Mouse (Mus musculus) hindbrain, embryonic 11.5 days (tissue): Measurements from ENCODE around the gene Plscr3. TPM values are rescaled to one million over a fixed set of nuclear protein-coding genes. Genes with fewer than 3 reads are reported as not detected.

ENCODE experiments used
- ATAC-seq: fragments of 200-750 bp; cut with Nextera tagmentation; 2 replicates; pipeline ENCODE4 v1.8.0; 2017; ENCODE audit warnings: mild to moderate bottlenecking, moderate TSS enrichment, moderate library complexity; ENCODE audit not compliant: low FRiP score
- DNase-seq: peaks from one replicate; pipeline ENCODE4 v3.0.0-alpha.2; 2015; ENCODE audit warnings: low spot score
- H3K27ac ChIP-seq: fragments of 300-500 bp; sonication (generic); 2 replicates; pipeline ENCODE4 v1.5.1; 2014; ENCODE audit warnings: mild to moderate bottlenecking, low read depth, low read length
- H3K27me3 ChIP-seq: fragments of 300-500 bp; sonication (generic); 2 replicates; pipeline ENCODE4 v1.6.1; 2014; ENCODE audit warnings: mild to moderate bottlenecking, low read length, moderate library complexity, mixed read lengths; ENCODE audit not compliant: control insufficient read depth, insufficient read depth
- H3K36me3 ChIP-seq: fragments of 300-500 bp; sonication (generic); 2 replicates; pipeline ENCODE4 v1.6.1; 2014; ENCODE audit warnings: mild to moderate bottlenecking, low read length, moderate library complexity, mixed read lengths; ENCODE audit not compliant: control insufficient read depth, insufficient read depth
- H3K4me1 ChIP-seq: fragments of 300-500 bp; sonication (generic); replicated peaks from 2 replicates; pipeline ENCODE4 v1.6.1; 2014; ENCODE audit warnings: low read length, mixed read lengths; ENCODE audit not compliant: control insufficient read depth, insufficient read depth
- H3K4me2 ChIP-seq: fragments of 300-500 bp; sonication (generic); replicated peaks from 2 replicates; pipeline ENCODE4 v1.6.1; 2014; ENCODE audit warnings: mild to moderate bottlenecking, low read depth, low read length
- H3K4me3 ChIP-seq: fragments of 300-500 bp; sonication (generic); 2 replicates; pipeline ENCODE4 v1.5.1; 2014; ENCODE audit warnings: low read depth, low read length
- H3K9ac ChIP-seq: fragments of 300-500 bp; sonication (generic); 2 replicates; pipeline ENCODE4 v1.6.1; 2014; ENCODE audit warnings: low read depth, low read length
- H3K9me3 ChIP-seq: fragments of 300-500 bp; sonication (generic); 2 replicates; pipeline ENCODE4 v1.6.1; 2016; ENCODE audit warnings: low read length; ENCODE audit not compliant: control insufficient read depth
- WGBS: fragments of 180-500 bp; shearing (Covaris S2); extraction: QIAGEN DNeasy Blood & Tissue Kit; methylation state at CpG from one replicate; pipeline ENCODE4 v1.1.7; 2014; 5-methylcytosine and 5-hydroxymethylcytosine counted together
- polyA plus RNA-seq: library from polyadenylated mRNA; unstranded; fragments of >200 nt; fragmentation: Nextera tagmentation; extraction: Ambion mirVana; gene quantifications from 2 replicates; pipeline ENCODE4 v1.2.1, GENCODE M21; 2014

Gene Plscr3
- polyA plus RNA-seq, 1 experiment from 2014 or later: 62.6 TPM

- DNase-seq (no peak), ATAC-seq (no peak)
- no peak within 1 kb of the TSS for H3K4me3 ChIP-seq
- H3K27ac ChIP-seq: no peak within 1 kb of the TSS
- no peaks in the 10 kb centered on the region for H3K27me3 ChIP-seq
- H3K9me3 ChIP-seq: no peaks in the 10 kb centered on the region
- no peak within 1 kb of the TSS for H3K4me2 ChIP-seq
- WGBS: 82% methylated on average over 2 of the region's 2 CpGs
- H3K36me3 ChIP-seq: no peaks in the 10 kb centered on the region
- no peak within 1 kb of the TSS for H3K9ac ChIP-seq
- H3K4me1 ChIP-seq: no peaks in the 10 kb centered on the region; the same call in 1 of the 2 replicates
These were observed 27.8 kb upstream of the Plscr3 start, which contains the start of gene Spem2 for GRCm38 (mm10) chr11:69818365-69818764. TSS of gene Spem2 (minus strand) at chr11:69818465.

DNA sequence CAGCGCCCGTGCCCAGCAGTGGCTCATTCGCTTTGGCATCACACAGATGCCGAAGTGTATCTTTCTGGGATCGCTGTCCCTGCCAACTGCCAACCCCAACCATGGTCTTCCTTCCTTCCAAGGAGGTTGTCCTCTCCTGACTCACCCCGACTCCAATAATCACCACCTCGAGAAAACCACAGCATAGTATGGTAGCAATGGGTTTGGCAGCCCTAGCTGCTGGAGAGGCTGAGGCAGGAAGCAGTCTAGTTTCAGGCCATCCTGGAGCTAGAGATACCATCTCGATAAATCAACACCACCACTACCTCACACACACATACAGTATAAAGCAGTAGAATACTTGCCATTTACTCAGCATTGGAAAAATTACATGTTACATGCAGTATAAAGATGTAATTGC is 27.3 kb upstream of the Plscr3 start:
- H3K9ac ChIP-seq: no peak overlapping the region
- H3K4me3 ChIP-seq: no peak overlapping the region
- no peaks in the 10 kb centered on the region; the same call in 1 of the 2 replicates for H3K4me1 ChIP-seq
- no peak overlapping the region for H3K27ac ChIP-seq
- DNase-seq (no peak), ATAC-seq (no peak)
- H3K27me3 ChIP-seq: no peaks in the 10 kb centered on the region
- no peaks in the 10 kb centered on the region for H3K9me3 ChIP-seq
- WGBS: 93% methylated on average over 8 of the region's 8 CpGs
- H3K4me2 ChIP-seq: no peak overlapping the region
- H3K36me3 ChIP-seq: no peaks in the 10 kb centered on the region

DNA sequence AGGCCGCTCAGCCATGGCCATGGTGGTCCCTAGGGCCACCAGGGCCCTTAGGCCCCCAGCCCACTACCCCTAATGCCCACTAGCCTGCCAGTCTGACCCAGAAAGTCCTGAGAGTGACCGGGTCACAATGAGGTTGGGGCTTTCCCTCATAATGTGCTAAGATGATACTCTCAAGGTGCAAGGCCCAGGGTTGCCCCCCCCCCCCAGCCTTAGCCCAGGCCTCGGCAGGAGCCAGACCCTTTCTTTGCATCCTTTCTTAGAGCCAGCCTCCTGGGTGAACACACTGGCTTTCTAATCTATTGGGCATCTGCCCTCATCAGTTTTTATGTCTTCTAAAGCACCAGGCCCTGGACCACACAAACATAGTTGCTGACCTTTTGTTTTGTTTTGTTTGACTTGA is 24.1 kb upstream of the Plscr3 start, which contains the start of gene Spem1:
Spem1 (minus strand) TSS at position 101 of the 400 bp plus-strand sequence.
- no peaks in the 10 kb centered on the region for H3K27me3 ChIP-seq
- no peak within 1 kb of the TSS for H3K4me3 ChIP-seq
- H3K9me3 ChIP-seq: no peaks in the 10 kb centered on the region
- no peaks in the 10 kb centered on the region; the same call in 1 of the 2 replicates for H3K4me1 ChIP-seq
- DNase-seq: no peak
- H3K4me2 ChIP-seq: no peak within 1 kb of the TSS
- H3K36me3 ChIP-seq: peaks cover 9% of the 10 kb centered on the region
- ATAC-seq: no peak
- H3K27ac ChIP-seq: no peak within 1 kb of the TSS
- 76% methylated on average over 3 of the region's 3 CpGs for WGBS
- no peak within 1 kb of the TSS for H3K9ac ChIP-seq

- Histone ChIP-seq H3K4me3 (no peak overlapping the region), H3K9ac (no peak overlapping the region), H3K4me1 (no peaks in the 10 kb centered on the region; the same call in 1 of the 2 replicates), H3K27me3 (no peaks in the 10 kb centered on the region), H3K4me2 (no peak overlapping the region), H3K36me3 (peaks cover 12% of the 10 kb centered on the region), H3K9me3 (no peaks in the 10 kb centered on the region), H3K27ac (no peak overlapping the region)
- WGBS: 72% methylated on average over 2 of the region's 2 CpGs
- DNase-seq: no peak
- no peak for ATAC-seq
These were observed 22.7 kb upstream of the Plscr3 start for GRCm38 (mm10) chr11:69823456-69823855.

- no peak overlapping the region for H3K4me2 ChIP-seq
- H3K9me3 ChIP-seq: no peaks in the 10 kb centered on the region
- H3K4me3 ChIP-seq: no peak overlapping the region
- ATAC-seq (no peak), DNase-seq (no peak)
- H3K36me3 ChIP-seq: peaks cover 15% of the 10 kb centered on the region
- peaks cover under 1% of the 10 kb centered on the region; the same call in 1 of the 2 replicates for H3K27me3 ChIP-seq
- no peak overlapping the region for H3K9ac ChIP-seq
- no peak overlapping the region for H3K27ac ChIP-seq
- 70% methylated on average over 5 of the region's 5 CpGs for WGBS
- peaks cover 3% of the 10 kb centered on the region; the same call in 1 of the 2 replicates for H3K4me1 ChIP-seq
These were observed 17.3 kb upstream of the Plscr3 start for GRCm38 (mm10) chr11:69828832-69829231.

DNA sequence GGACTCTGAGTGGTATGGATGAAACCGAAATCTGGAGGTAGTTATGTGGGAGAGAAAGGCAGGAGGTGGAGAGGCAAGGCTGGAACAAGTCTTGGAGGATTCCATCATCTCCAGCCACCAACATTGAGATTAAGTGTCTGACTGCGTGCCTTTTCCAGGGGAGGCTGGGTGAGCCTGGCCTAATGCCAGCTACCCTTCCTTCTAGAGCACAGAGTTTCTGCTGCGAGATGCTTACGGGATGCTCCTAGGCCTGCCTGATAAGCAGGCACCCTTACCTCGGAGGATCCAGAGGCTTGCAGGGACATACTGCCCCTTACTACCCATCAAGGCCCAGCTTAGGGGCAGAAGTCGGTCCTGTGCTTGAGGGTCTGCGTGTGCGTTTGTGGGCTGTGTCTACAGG is 12.6 kb upstream of the Plscr3 start:
- peak overlapping the region; percentile 92 for H3K4me2 ChIP-seq
- no peaks in the 10 kb centered on the region for H3K9me3 ChIP-seq
- no peak overlapping the region for H3K27ac ChIP-seq
- no peak for ATAC-seq
- DNase-seq: no peak
- peak overlapping the region; percentile 85; the same call in 1 of the 2 replicates for H3K4me3 ChIP-seq
- 55% methylated on average over 8 of the region's 8 CpGs for WGBS
- peaks cover 4% of the 10 kb centered on the region; the same call in 1 of the 2 replicates for H3K36me3 ChIP-seq
- H3K9ac ChIP-seq: peak overlapping the region; percentile 90
- H3K4me1 ChIP-seq: peaks cover 14% of the 10 kb centered on the region
- H3K27me3 ChIP-seq: peaks cover 2% of the 10 kb centered on the region; the same call in 1 of the 2 replicates

GRCm38 (mm10) chr11:69834001-69834549 is 12.1 kb upstream of the Plscr3 start:
- Histone ChIP-seq H3K9me3 (no peaks in the 10 kb centered on the region), H3K4me3 (peak overlapping the region; percentile 85), H3K4me1 (peaks cover 17% of the 10 kb centered on the region), H3K4me2 (peak overlapping the region; percentile 92), H3K36me3 (peaks cover 4% of the 10 kb centered on the region; the same call in 1 of the 2 replicates), H3K27ac (peak overlapping the region; percentile 47), H3K9ac (peak overlapping the region; percentile 90), H3K27me3 (peaks cover 2% of the 10 kb centered on the region; the same call in 1 of the 2 replicates)
- peak; percentile 57 for DNase-seq
- WGBS: 8% methylated on average over 38 of the region's 48 CpGs
- no peak for ATAC-seq

- peaks cover 4% of the 10 kb centered on the region; the same call in 1 of the 2 replicates for H3K36me3 ChIP-seq
- H3K4me3 ChIP-seq: peak overlapping the region; percentile 85
- DNase-seq (peak; percentile 79), ATAC-seq (no peak)
- H3K4me1 ChIP-seq: peaks cover 20% of the 10 kb centered on the region
- H3K4me2 ChIP-seq: peak overlapping the region; percentile 92
- 1% methylated on average over 9 of the region's 9 CpGs for WGBS
- H3K27me3 ChIP-seq: peaks cover 2% of the 10 kb centered on the region; the same call in 1 of the 2 replicates
- peak overlapping the region; percentile 90 for H3K9ac ChIP-seq
- peak overlapping the region; percentile 92; the same call in 1 of the 2 replicates for H3K27ac ChIP-seq
- no peaks in the 10 kb centered on the region for H3K9me3 ChIP-seq
These were observed 10.7 kb upstream of the Plscr3 start for GRCm38 (mm10) chr11:69835326-69835965.
